Mouse (Mus musculus): ENCODE data around the gene Pgm2.

DNA sequence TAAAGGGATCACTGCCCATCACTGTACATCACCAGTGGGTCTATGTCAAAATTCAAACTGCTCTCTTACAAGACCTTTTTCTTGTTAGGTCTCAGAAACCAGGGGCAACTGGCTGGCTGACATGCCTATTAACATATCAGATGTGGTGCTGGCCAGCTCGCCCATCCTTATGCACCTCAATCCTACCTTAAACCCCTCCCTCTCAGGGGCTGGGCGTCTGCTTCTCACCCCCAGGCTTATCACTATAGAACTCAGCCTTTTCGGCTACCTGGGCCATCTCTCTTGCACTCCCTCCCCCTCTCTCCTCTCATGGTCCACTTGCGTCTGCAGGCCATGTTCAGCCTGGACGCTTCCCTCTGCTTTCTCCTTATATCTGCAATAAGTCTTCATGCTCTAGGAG lies 38.8 kb downstream of the Pgm2 start:
- TF ChIP-seq MAX (IDR thresholded peaks at IDR 0.05; ENCODE audit: low read depth): no peak
- TF ChIP-seq USF1 (IDR thresholded peaks at IDR 0.05; ENCODE audit: low read depth): no peak
- TF ChIP-seq POLR2A (IDR thresholded peaks at IDR 0.05; ENCODE audit: insufficient read length, low read depth): no peak
